9 mouse cellular contexts compared by ENCODE assay signal in genomic region chr16:10767158-10767557, GRCm38 (mm10). TPM values are rescaled to one million over a fixed set of nuclear protein-coding genes. Genes with fewer than 3 reads are reported as not detected.
A peak's percentile ranks its signal among the peaks of the same experiment; 100 is the strongest.
DNase-seq lines count a peak whose midpoint lies in the region; ATAC-seq and TF ChIP-seq lines count a peak whose summit lies in the region.
"Had no signal": no experiment of that assay in that cellular context is flagged by ENCODE, and none has a peak within 500 bp of the region (broad histone marks: within the 10 kb centered on the region; RNA-seq: fewer than 3 reads in every experiment).

No protein-coding gene starts in this region.

- H3K4me1 ChIP-seq in cerebellum, adult 2 months (ENCODE audit: control insufficient read depth, insufficient read depth, low read length): no peaks in the 10 kb centered on the region
- H3K4me1 ChIP-seq in neural tube, embryonic 11.5 days (ENCODE audit: control insufficient read depth, insufficient read depth, low read length): no peaks in the 10 kb centered on the region

- H3K4me2 ChIP-seq in neural tube, embryonic 11.5 days (ENCODE audit: low read depth): no peak overlapping the region

- no peak overlapping the region for H3K27ac ChIP-seq in cerebellum, adult 2 months (ENCODE audit: insufficient read depth, low read length)
- no peak overlapping the region for H3K27ac ChIP-seq in neural tube, embryonic 11.5 days (ENCODE audit: low read depth, low read length)

- DNase-seq in left cerebral cortex, adult 11 months (ENCODE audit: low spot score): peak; percentile 48
- no peak for DNase-seq in left cerebral cortex, adult 8-10 months (ENCODE audit: low spot score in 2 of 2)
- DNase-seq in MN1 (ENCODE audit: low spot score): peak; percentile 68
- peak; percentile 58 to 59 for DNase-seq in cerebellum, adult 2 months
- DNase-seq in gastrocnemius, postnatal 14 days: peak; percentile 66
- peak; percentile 70 to 85 for DNase-seq in left cerebral cortex, adult 18-20 months (ENCODE audit: low spot score in 2 of 2)
- DNase-seq in neural tube, embryonic 11.5 days (ENCODE audit: low spot score): peak; percentile 61
- peak; percentile 89 for DNase-seq in thymus, postnatal 4 days

- H3K9me3 ChIP-seq in neural tube, embryonic 11.5 days (ENCODE audit: control insufficient read depth, low read length): no peaks in the 10 kb centered on the region
- H3K9me3 ChIP-seq: megakaryocyte, embryonic 14.5 days had no signal

- TF ChIP-seq POLR2A in cerebellum, adult 2 months (IDR thresholded peaks at IDR 0.05; ENCODE audit: borderline replicate concordance, insufficient read depth, low read length): no peak

- H3K4me3 ChIP-seq in cerebellum, adult 2 months (replicated peaks; ENCODE audit: insufficient read depth, low read depth, low read length): no peak overlapping the region
- H3K4me3 ChIP-seq in neural tube, embryonic 11.5 days (ENCODE audit: low read depth, low read length): no peak overlapping the region
- H3K4me3 ChIP-seq: megakaryocyte, embryonic 14.5 days had no signal

- H3K27me3 ChIP-seq in cerebellum, adult 2 months (ENCODE audit: control insufficient read depth, insufficient read depth, low read length): no peaks in the 10 kb centered on the region
- H3K27me3 ChIP-seq in neural tube, embryonic 11.5 days (ENCODE audit: control insufficient read depth, insufficient read depth, low read length): no peaks in the 10 kb centered on the region

- TF ChIP-seq CTCF in cerebellum, adult 2 months (IDR thresholded peaks at IDR 0.05; ENCODE audit: borderline replicate concordance, insufficient read depth, low read depth, low read length): peak; percentile 71

- ATAC-seq in neural tube, embryonic 11.5 days (ENCODE audit: insufficient read depth, low FRiP score, low TSS enrichment): no peak

- no peaks in the 10 kb centered on the region for H3K36me3 ChIP-seq in neural tube, embryonic 11.5 days (ENCODE audit: control insufficient read depth, insufficient read depth, low read length)

- H3K9ac ChIP-seq in neural tube, embryonic 11.5 days (ENCODE audit: low read length): no peak overlapping the region

- WGBS in cerebellum, adult 2 months: 40% methylated on average over 4 of the region's 4 CpGs
- 49% methylated on average over 4 of the region's 4 CpGs for WGBS in neural tube, embryonic 11.5 days

- intact Hi-C loops in gastrocnemius, postnatal 14 days (cut with DNase I; ENCODE audit: low total_unique reads): loop anchor here (5.0 kb wide), 1 partner anchor 105 kb away; no protein-coding TSS in a partner anchor

RNA-seq across cellular contexts. Expression of gene Socs1, which starts 18.2 kb away (rescaled TPM):
- under 1 TPM; 0.49 to 0.98 (median 0.69) TPM for total RNA-seq in left cerebral cortex, adult 8-10 months (2022)
- polyA plus RNA-seq in cerebellum, adult 2 months (2012; rRNA removed): 1.1 and 1.3 TPM in 2 replicates
- 1 to 10 TPM in 1 of 2 experiments, under 1 TPM in 1; 0.40 to 1.5 TPM for total RNA-seq in gastrocnemius, postnatal 14 days (2021)
- total RNA-seq in left cerebral cortex, adult 18-20 months (2021): 1 to 10 TPM; 1.0 to 1.1 TPM
- polyA plus RNA-seq in neural tube, embryonic 11.5 days (2014; fragmentation: Nextera tagmentation; extraction: Ambion mirVana): 2.5 and 2.7 TPM in 2 replicates

RNA-seq across cellular contexts. Expression of gene Tnp2, which starts 21.3 kb away (rescaled TPM):
- total RNA-seq in left cerebral cortex, adult 8-10 months (2022): not detected
- polyA plus RNA-seq in cerebellum, adult 2 months (2012; rRNA removed): not detected in 2 replicates
- not detected for total RNA-seq in gastrocnemius, postnatal 14 days (2021)
- not detected for total RNA-seq in left cerebral cortex, adult 18-20 months (2021)
- polyA plus RNA-seq in neural tube, embryonic 11.5 days (2014; fragmentation: Nextera tagmentation; extraction: Ambion mirVana): not detected in 2 replicates

RNA-seq across cellular contexts. Expression of gene Prm3, which starts 23.6 kb away (rescaled TPM):
- not detected for total RNA-seq in left cerebral cortex, adult 8-10 months (2022)
- not detected in 2 replicates for polyA plus RNA-seq in cerebellum, adult 2 months (2012; rRNA removed)
- total RNA-seq in gastrocnemius, postnatal 14 days (2021): not detected
- total RNA-seq in left cerebral cortex, adult 18-20 months (2021): not detected
- polyA plus RNA-seq in neural tube, embryonic 11.5 days (2014; fragmentation: Nextera tagmentation; extraction: Ambion mirVana): not detected in 2 replicates

RNA-seq across cellular contexts. Expression of gene Prm2, which starts 28.8 kb away (rescaled TPM):
- total RNA-seq in left cerebral cortex, adult 8-10 months (2022): not detected
- not detected in 2 replicates for polyA plus RNA-seq in cerebellum, adult 2 months (2012; rRNA removed)
- not detected for total RNA-seq in gastrocnemius, postnatal 14 days (2021)
- total RNA-seq in left cerebral cortex, adult 18-20 months (2021): not detected
- polyA plus RNA-seq in neural tube, embryonic 11.5 days (2014; fragmentation: Nextera tagmentation; extraction: Ambion mirVana): not detected in 2 replicates

RNA-seq across cellular contexts. Expression of gene Prm1, which starts 38.5 kb away (rescaled TPM):
- not detected for total RNA-seq in left cerebral cortex, adult 8-10 months (2022)
- polyA plus RNA-seq in cerebellum, adult 2 months (2012; rRNA removed): not detected in 2 replicates
- not detected for total RNA-seq in gastrocnemius, postnatal 14 days (2021)
- not detected for total RNA-seq in left cerebral cortex, adult 18-20 months (2021)
- not detected in 2 replicates for polyA plus RNA-seq in neural tube, embryonic 11.5 days (2014; fragmentation: Nextera tagmentation; extraction: Ambion mirVana)

Comparison
In these comparisons a context has a peak if more than half of its experiments do, and no peak if none do; other contexts are left out.
1. DNase-seq: peak in left cerebral cortex, adult 11 months (single experiment), MN1 (single experiment), cerebellum, adult 2 months (2 of 2), gastrocnemius, postnatal 14 days (single experiment), left cerebral cortex, adult 18-20 months (2 of 2), neural tube, embryonic 11.5 days (single experiment) and thymus, postnatal 4 days (single experiment); none in left cerebral cortex, adult 8-10 months (0 of 2).